ENCODE assay signal across 20 mouse cellular contexts in the genomic region with DNA sequence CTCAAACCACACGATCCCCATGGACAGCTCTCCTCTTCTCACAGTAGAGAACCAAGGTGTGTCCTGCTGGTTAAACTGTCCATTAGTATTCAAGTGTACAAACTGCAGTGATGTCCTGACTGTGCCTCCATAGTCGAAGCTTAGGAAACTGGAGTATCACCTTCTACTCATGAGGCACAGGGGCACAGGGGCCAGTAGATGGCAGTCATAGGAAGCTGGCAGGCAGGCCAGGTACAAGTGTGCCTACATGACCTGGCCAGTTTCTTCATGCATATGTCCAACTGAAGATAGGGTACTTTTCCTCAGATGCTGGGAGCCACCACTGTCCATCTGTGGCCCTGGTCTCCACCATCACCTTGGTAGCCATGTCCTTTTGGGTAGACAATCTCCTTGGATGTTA.
DNase-seq lines count a peak whose midpoint lies in the region; ATAC-seq and TF ChIP-seq lines count a peak whose summit lies in the region.
"Had no signal": no experiment of that assay in that cellular context is flagged by ENCODE, and none has a peak within 500 bp of the region (broad histone marks: within the 10 kb centered on the region; RNA-seq: fewer than 3 reads in every experiment).

No protein-coding gene starts in this region.

- 81% methylated on average over 2 of the region's 2 CpGs for WGBS in hindbrain, embryonic 11.5 days
- 79% methylated on average over 2 of the region's 2 CpGs for whole genome bisulfite sequencing in hindbrain, embryonic 10.5 days
- WGBS in liver, postnatal 0 days (ENCODE audit: insufficient replicate concordance): 66% methylated on average over 2 of the region's 2 CpGs

- no peak overlapping the region for H3K9ac ChIP-seq in hindbrain, embryonic 11.5 days (ENCODE audit: low read depth, low read length)
- no peak overlapping the region for H3K9ac ChIP-seq in liver, postnatal 0 days (replicated peaks)
- H3K9ac ChIP-seq: embryonic facial prominence, embryonic 12.5 days; forebrain, embryonic 15.5 days; hindbrain, embryonic 15.5 days; kidney, embryonic 15.5 days had no signal

- peak; percentile 47 for TF ChIP-seq CTCF in liver, postnatal 0 days (IDR thresholded peaks at IDR 0.05; ENCODE audit: low read depth)

- no peak for TF ChIP-seq EP300 in liver, postnatal 0 days (IDR thresholded peaks at IDR 0.05; ENCODE audit: low read depth)

- H3K4me3 ChIP-seq in hindbrain, embryonic 11.5 days (ENCODE audit: low read depth, low read length): no peak overlapping the region
- H3K4me3 ChIP-seq in hindbrain, embryonic 10.5 days: no peak overlapping the region
- H3K4me3 ChIP-seq in liver, postnatal 0 days (ENCODE audit: low read depth, low read length): no peak overlapping the region
- H3K4me3 ChIP-seq: embryonic facial prominence, embryonic 12.5 days; forebrain, embryonic 15.5 days; hindbrain, embryonic 15.5 days; kidney, embryonic 15.5 days; myocyte had no signal

- H3K27ac ChIP-seq in hindbrain, embryonic 11.5 days (ENCODE audit: low read depth, low read length): no peak overlapping the region
- H3K27ac ChIP-seq in hindbrain, embryonic 10.5 days: no peak overlapping the region
- H3K27ac ChIP-seq in liver, postnatal 0 days (ENCODE audit: low read depth): no peak overlapping the region
- H3K27ac ChIP-seq: embryonic facial prominence, embryonic 12.5 days; forebrain, embryonic 15.5 days; hindbrain, embryonic 15.5 days; kidney, embryonic 15.5 days had no signal

- ATAC-seq in cerebellum, adult (ENCODE audit: insufficient number of reproducible peaks, low FRiP score, low TSS enrichment): no peak
- no peak for ATAC-seq in hindbrain, embryonic 11.5 days (ENCODE audit: low FRiP score)
- ATAC-seq in liver, postnatal 0 days: no peak
- ATAC-seq: forebrain, embryonic 15.5 days had no signal

- DNase-seq in cerebellum, postnatal 14 days: peak; percentile 41 to 61
- DNase-seq in hindbrain, embryonic 11.5 days (ENCODE audit: low spot score): peak; percentile 6
- no peak for DNase-seq in hindbrain, embryonic 10.5 days (ENCODE audit: low spot score)
- no peak for DNase-seq in liver, postnatal 0 days
- DNase-seq in liver: no peak
- DNase-seq in brain, adult 2 months (ENCODE audit: low read depth, low spot score): peak; percentile 31
- DNase-seq in spleen, postnatal 10 days (ENCODE audit: low spot score in 2 of 2): no peak
- DNase-seq: adrenal gland, postnatal 36 days; cerebellum, adult 8-10 months; gastrocnemius, postnatal 10 days; layer of hippocampus, adult 9-11 months; right cerebral cortex, adult 18-20 months; spleen, adult 18-20 months had no signal

- peaks cover 4% of the 10 kb centered on the region; the same call in 1 of the 2 replicates for H3K36me3 ChIP-seq in hindbrain, embryonic 11.5 days (ENCODE audit: control insufficient read depth, insufficient read depth, low read length)
- peaks cover 89% of the 10 kb centered on the region for H3K36me3 ChIP-seq in hindbrain, embryonic 10.5 days
- peaks cover 45% of the 10 kb centered on the region for H3K36me3 ChIP-seq in liver, postnatal 0 days (replicated peaks; ENCODE audit: insufficient read depth, low read length)

- H3K4me1 ChIP-seq in hindbrain, embryonic 11.5 days (replicated peaks; ENCODE audit: control insufficient read depth, insufficient read depth, low read length): 0 out of 2 replicates have a peak, but pooled peaks cover 5% of the 10 kb centered on the region
- H3K4me1 ChIP-seq in hindbrain, embryonic 10.5 days (replicated peaks): peaks cover 18% of the 10 kb centered on the region
- no peaks in the 10 kb centered on the region for H3K4me1 ChIP-seq in liver, postnatal 0 days (ENCODE audit: insufficient read depth)
- H3K4me1 ChIP-seq: forebrain, embryonic 15.5 days; hindbrain, embryonic 15.5 days had no signal

- no peak overlapping the region for H3K4me2 ChIP-seq in hindbrain, embryonic 11.5 days (replicated peaks; ENCODE audit: low read depth, low read length)
- H3K4me2 ChIP-seq in liver, postnatal 0 days (ENCODE audit: low read depth, low read length): no peak overlapping the region
- H3K4me2 ChIP-seq: embryonic facial prominence, embryonic 12.5 days; forebrain, embryonic 15.5 days; hindbrain, embryonic 15.5 days; kidney, embryonic 15.5 days had no signal

- H3K27me3 ChIP-seq in hindbrain, embryonic 11.5 days (ENCODE audit: control insufficient read depth, insufficient read depth, low read length): no peaks in the 10 kb centered on the region
- no peaks in the 10 kb centered on the region for H3K27me3 ChIP-seq in hindbrain, embryonic 10.5 days (ENCODE audit: insufficient read depth, poor library complexity, severe bottlenecking)
- H3K27me3 ChIP-seq in liver, postnatal 0 days (ENCODE audit: insufficient read depth, low read length): no peaks in the 10 kb centered on the region
- H3K27me3 ChIP-seq: embryonic facial prominence, embryonic 12.5 days; forebrain, embryonic 15.5 days; hindbrain, embryonic 15.5 days; kidney, embryonic 15.5 days had no signal

- no peaks in the 10 kb centered on the region for H3K9me3 ChIP-seq in hindbrain, embryonic 11.5 days (ENCODE audit: control insufficient read depth, low read length)
- no peaks in the 10 kb centered on the region for H3K9me3 ChIP-seq in hindbrain, embryonic 10.5 days
- H3K9me3 ChIP-seq in liver, postnatal 0 days (ENCODE audit: low read length): no peaks in the 10 kb centered on the region
- H3K9me3 ChIP-seq: embryonic facial prominence, embryonic 12.5 days; forebrain, embryonic 15.5 days; G1E; hindbrain, embryonic 15.5 days; kidney, embryonic 15.5 days had no signal

Comparison
In these comparisons a context has a peak if more than half of its experiments do, and no peak if none do; other contexts are left out.
1. DNase-seq: peak in cerebellum, postnatal 14 days (2 of 2), hindbrain, embryonic 11.5 days (single experiment) and brain, adult 2 months (single experiment); none in hindbrain, embryonic 10.5 days (single experiment), liver, postnatal 0 days (single experiment), liver (single experiment) and spleen, postnatal 10 days (0 of 2).